Mouse (Mus musculus): Measurements from ENCODE around the gene Tsga10ip.

DNA sequence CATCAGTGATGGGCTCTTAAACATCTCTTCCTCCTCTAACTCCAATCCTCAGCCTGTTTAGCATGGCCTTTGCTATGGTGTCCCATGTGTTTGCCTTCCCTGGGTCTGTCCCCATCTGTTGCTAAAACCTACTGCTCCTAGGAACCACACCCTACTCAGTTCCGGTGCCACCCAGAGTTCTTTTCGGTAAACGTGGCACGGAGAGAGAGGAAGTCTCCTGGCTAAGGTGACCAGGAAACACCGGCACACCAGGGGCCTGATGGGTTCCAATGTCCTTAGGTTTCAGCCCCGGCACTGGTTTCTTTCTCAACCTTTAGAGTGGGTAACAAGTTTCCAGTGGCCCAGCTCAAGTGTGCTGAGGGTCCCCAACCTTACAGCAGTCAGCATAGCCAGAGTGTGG is 18.3 kb upstream of the Tsga10ip start:
- TF ChIP-seq CTCF (IDR thresholded peaks at IDR 0.05; ENCODE audit: low read depth) (no peak), EP300 (optimal IDR thresholded peaks at IDR 0.05) (no peak)

Data from stomach, postnatal 0 days (tissue).